Mouse (Mus musculus) cortical plate, adult 2 months (tissue): ENCODE data around the gene Mybph. TPM values are rescaled to one million over a fixed set of nuclear protein-coding genes. Genes with fewer than 3 reads are reported as not detected.

Experiments
- H3K27ac ChIP-seq: fragments of 200-500 bp; 2 replicates; pipeline ENCODE4 v1.5.1; 2012; ENCODE audit warnings: low read length, control low read depth, inconsistent platforms; ENCODE audit not compliant: insufficient read depth
- H3K4me1 ChIP-seq: fragments of 200-500 bp; 2 replicates; pipeline ENCODE4 v1.6.1; 2011; ENCODE audit warnings: low read length; ENCODE audit not compliant: control insufficient read depth, insufficient read depth
- H3K4me3 ChIP-seq: fragments of 200-500 bp; 2 replicates; pipeline ENCODE4 v1.5.1; 2011; ENCODE audit warnings: mild to moderate bottlenecking, low read length, control low read depth; ENCODE audit not compliant: insufficient read depth
- CTCF ChIP-seq: fragments of 200-500 bp; IDR thresholded peaks from 2 replicates; pipeline ENCODE4 v1.5.1; 2011; ENCODE audit warnings: mild to moderate bottlenecking, control low read depth, low read length; ENCODE audit not compliant: insufficient read depth; ENCODE audit errors: extremely low read depth
- POLR2A ChIP-seq: fragments of 200-500 bp; IDR thresholded peaks from 2 replicates; pipeline ENCODE4 v1.6.1; 2011; ENCODE audit warnings: mild to moderate bottlenecking, low read length, control low read depth; ENCODE audit not compliant: insufficient read depth; ENCODE audit errors: extremely low read depth
- polyA plus RNA-seq: library from polyadenylated mRNA; depleted of rRNA; stranded (reverse); fragments of >200 nt; gene quantifications from 2 replicates; pipeline ENCODE4 v1.2.3, GENCODE M21; 2012

Mybph gene
- polyA plus RNA-seq, 1 experiment: 0.23 TPM

DNA sequence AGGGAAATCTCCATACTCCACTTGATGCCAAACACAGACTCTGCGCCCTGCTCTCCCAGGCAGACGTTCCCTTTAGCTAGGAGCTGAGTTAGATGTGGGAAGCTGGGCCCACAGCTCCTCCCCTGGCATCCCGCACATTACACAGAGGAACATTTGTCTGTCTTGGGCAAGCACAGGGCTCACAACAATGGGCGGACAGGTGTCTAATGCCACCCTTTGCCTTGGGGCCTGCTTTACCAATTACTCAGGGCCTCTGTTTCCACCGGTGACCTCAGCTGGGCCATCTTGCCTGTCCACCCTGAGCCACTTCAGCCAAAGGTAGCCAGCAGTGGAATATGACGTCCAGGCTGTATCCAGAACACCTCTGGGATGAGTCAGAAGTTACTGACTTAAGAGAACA, 31.8 kb upstream of the Mybph start:
- Histone ChIP-seq H3K27ac (no peak overlapping the region), H3K4me3 (no peak overlapping the region), H3K4me1 (no peaks in the 10 kb centered on the region)
- TF ChIP-seq CTCF: no peak
- no peak for TF ChIP-seq POLR2A

GRCm38 (mm10) chr1:134162510-134163225, 30.6 kb upstream of the Mybph start:
- no peak for TF ChIP-seq POLR2A
- no peak for TF ChIP-seq CTCF
- Histone ChIP-seq H3K4me3 (no peak overlapping the region), H3K4me1 (no peaks in the 10 kb centered on the region), H3K27ac (no peak overlapping the region)

DNA sequence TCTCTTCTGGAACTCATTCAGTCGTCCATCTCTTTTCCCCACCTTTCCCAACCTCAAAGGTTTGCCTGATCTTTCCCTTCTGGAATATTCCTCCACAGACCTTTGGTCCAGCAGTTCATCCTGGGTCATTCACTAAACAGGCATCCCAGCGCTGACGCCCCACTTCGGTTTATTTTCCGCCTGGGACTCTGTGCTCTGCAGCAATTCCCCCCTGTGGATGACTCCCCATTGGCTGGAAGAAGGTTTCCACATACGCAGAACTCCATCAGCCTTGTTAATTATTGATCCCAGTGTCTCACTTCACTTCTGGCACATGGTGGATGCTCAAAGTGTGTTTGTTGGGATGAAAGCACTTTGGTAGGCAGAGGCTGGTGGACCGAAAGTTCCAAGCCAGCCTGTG, 29.8 kb upstream of the Mybph start:
- Histone ChIP-seq H3K27ac (no peak overlapping the region), H3K4me3 (no peak overlapping the region), H3K4me1 (no peaks in the 10 kb centered on the region)
- no peak for TF ChIP-seq CTCF
- no peak for TF ChIP-seq POLR2A

DNA sequence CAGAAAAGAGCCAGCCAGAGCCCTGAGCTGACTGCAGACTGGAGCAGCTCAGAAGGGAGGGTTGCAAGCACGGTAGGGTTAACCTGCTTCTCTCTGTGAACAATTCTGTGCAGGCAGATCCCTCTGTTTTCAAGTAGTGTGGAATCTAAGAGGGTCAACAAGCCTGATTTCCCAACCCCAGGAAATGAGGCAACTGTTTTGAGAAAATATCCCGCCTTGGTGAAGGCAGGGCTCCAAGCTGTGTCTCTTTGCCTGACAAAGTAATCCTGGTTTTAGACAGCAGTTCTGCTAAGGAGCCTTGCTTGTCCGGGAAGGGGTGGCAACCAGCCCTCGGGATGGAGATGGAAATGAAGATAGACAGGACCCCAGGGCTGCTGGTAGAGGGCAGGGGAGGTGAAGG, 28.8 kb upstream of the Mybph start:
- Histone ChIP-seq H3K4me3 (no peak overlapping the region), H3K27ac (no peak overlapping the region), H3K4me1 (no peaks in the 10 kb centered on the region)
- TF ChIP-seq CTCF (no peak), POLR2A (no peak)

DNA sequence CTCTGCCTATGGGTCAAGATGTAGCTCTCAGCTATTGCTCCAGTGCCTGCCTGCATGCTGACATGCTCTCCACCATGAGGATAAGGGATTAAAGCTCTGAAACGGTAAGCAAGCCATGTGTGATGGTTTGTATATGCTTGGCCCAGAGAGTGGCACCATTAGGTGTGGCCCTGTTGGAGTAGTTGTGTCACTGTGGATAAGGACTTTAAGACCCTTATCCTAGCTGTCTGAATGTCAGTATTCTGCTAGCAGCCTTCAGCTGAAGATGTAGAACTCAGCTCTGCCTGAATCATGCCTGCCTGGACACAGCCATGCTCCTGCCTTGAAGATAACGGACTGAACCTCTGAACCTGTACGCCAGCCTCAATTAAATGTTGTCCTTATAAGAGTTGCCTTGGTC, 26.7 kb upstream of the Mybph start:
- Histone ChIP-seq H3K4me1 (no peaks in the 10 kb centered on the region), H3K4me3 (no peak overlapping the region), H3K27ac (no peak overlapping the region)
- TF ChIP-seq CTCF: no peak
- TF ChIP-seq POLR2A: no peak

DNA sequence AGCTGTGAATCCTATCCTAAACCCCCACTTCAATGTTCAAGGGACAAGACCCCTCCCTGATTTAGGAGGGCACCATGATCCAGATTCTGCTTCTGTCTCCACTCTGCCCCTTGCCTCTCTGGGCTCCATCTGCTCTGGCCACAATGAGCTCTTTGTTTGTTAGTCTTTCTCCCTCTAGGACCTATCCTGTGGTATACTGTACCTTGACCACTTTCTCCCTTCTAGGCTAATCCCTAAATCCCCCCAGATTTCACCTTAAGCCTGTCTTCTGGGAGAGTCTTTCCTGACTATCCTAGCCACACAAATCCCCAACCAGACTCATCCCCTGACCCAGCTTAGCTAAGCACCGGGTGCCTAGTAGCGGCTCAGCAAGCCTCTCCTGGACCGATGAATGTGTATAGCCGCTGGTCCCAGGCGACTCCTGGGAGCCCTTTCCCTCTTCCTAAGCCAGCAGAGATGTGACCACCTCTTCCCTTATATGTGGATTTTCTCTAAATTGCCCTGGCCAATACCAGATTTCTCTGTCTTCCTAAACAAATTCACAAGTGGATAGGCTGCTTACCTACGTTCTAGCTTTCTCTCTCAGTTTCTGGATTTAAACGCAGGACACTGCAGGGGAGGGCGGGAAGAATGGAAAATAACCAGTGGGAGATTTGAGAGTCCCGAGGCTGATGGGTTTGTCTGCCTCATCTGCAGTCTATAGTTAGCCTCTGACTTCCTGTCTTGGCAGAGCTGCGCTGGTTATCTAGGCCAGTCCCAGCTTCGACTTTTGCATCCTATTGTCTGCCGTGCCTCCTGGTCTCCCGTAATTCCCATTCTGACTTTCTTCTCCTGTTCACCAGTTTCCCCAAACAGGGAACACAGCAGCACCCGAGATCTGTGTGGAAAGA, 25.6 kb upstream of the Mybph start:
- Histone ChIP-seq H3K4me3 (no peak overlapping the region), H3K27ac (no peak overlapping the region), H3K4me1 (no peaks in the 10 kb centered on the region)
- TF ChIP-seq POLR2A: no peak
- no peak for TF ChIP-seq CTCF

DNA sequence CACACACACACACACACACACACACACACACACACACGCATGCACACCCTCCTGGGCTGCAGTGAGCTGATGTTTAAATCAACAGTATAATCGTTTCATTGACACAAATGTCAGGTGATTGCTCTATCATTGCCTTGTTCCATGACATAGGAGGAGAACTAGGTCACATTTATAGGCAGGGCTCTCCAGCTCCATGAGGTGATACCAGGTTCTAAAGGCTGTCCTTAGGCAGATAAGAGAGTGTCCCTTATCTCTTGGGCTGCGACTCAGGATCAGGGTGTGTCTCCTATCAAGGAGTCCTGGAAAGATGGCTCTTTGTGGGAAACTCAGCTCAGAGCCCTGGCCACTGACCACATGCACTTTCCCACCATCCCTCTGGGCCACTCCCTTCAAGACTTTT, 24.7 kb upstream of the Mybph start:
- no peak overlapping the region for H3K4me3 ChIP-seq
- H3K27ac ChIP-seq: no peak overlapping the region
- TF ChIP-seq POLR2A (no peak), CTCF (no peak)

GRCm38 (mm10) chr1:134168985-134169697, 24.1 kb upstream of the Mybph start:
- Histone ChIP-seq H3K4me3 (no peak overlapping the region), H3K4me1 (no peaks in the 10 kb centered on the region), H3K27ac (no peak overlapping the region)
- TF ChIP-seq CTCF (no peak), POLR2A (no peak)

More for the DNA sequence above, 24.7 kb upstream of the Mybph start:
- H3K4me1 ChIP-seq: no peaks in the 10 kb centered on the region

GRCm38 (mm10) chr1:134173081-134173480, 20.2 kb upstream of the Mybph start:
- Histone ChIP-seq H3K4me3 (no peak overlapping the region), H3K27ac (no peak overlapping the region), H3K4me1 (no peaks in the 10 kb centered on the region)
- TF ChIP-seq CTCF (no peak), POLR2A (no peak)
